Mouse (Mus musculus) right cerebral cortex, adult 2 months (tissue): ENCODE results near the gene Pbx1.

ENCODE experiments used
- DNase-seq, 2 experiments: peaks; one replicate each; pipeline ENCODE4 v3.0.0; 2021 to 2022; ENCODE audit warnings: low spot score in 2 of 2

Pbx1 gene

DNA sequence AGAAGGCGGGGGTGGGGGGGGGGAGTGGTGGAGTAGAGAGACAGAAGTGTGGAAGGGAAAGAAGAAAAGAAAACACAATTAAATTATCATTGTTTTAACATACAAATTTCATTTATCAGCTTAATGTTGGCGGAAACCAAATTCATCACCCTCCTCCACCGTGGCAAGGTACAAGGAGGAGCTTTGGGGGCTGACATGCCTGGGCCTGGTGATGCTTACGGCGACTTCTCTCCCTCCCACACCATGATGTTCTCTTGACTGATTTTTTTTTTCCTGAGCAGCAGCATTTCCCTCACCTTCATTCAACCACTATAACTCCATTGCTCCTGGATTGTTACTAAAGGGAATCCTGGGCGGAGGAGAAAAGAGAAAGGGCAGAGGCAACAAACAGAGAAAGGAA is 89.8 kb downstream of the Pbx1 start:
- DNase-seq: no peak

DNA sequence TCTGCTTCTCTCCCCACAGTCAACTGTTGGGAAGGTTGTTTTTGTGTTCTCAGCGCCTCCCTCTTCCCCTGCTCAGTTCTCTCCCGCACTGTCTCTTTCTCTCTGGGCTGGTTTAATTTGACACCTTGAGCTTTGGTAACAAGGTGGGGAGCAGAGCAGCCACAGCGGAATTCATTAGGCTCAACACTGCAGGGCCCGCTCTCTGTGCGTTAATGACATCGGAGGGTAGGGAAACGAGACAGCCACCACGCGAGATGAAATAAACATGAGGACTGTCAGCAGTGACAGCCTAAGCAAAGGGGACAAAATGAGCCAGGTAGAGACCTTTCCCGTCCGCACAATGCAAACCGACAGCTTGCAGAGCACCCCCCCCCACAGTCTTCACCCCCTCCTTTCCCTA is 90.2 kb downstream of the Pbx1 start:
- no peak for DNase-seq

DNA sequence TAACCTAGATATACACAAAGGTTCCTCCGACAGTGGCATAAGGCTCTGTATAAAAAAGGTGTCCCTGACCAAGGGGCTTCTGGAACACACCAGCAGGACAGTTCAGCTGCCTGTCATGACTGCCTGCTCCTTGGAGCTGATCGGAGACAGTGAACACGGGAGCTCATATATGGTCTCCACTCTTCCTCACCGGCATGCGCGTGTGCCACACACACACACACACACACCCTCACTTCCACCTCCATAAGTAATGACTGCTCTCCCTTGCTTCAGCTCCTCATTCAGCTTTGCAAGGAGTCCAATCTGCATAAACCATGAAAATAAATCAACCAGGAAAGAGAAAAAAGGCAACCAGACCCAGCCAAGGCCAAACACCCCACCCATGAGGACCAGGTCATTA is 90.7 kb downstream of the Pbx1 start:
- DNase-seq: no peak

- no peak for DNase-seq
These were observed 95.7 kb downstream of the Pbx1 start for GRCm38 (mm10) chr1:168336238-168336818.

DNA sequence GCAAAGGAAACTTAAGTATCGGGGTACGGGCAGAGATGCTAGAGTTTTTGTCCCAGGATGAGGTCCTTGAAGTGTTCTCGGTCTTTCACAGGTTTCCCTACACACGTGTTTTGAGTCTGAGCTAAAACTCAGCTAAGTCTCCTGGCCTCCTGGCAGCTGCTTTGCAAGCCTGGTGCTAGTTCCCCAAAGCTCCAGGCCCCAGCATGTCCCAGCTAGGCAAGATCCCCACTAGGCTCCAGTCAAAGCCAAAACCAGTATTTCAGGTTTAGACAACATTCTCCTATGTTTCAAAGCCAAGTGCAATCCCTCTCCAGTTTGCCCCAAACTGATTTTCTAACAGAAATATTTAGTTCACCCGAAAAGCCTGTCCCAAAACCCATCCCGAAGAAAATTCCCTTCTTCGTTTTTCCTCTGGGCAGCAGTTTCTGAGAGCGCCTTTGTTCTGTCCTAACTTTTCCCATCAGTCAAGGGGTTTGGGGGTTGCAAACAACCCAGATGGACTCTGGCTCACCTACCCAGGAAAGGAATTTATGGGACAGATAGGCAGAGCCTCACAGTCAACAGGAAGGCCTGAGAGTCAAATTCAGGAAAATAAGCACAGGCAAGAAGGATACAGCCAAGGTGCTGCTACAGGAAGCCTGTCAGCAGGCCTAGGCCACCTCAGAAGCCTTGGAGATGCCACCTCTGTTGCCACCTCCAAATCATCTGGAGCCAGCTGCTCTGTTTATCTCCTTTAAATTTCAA is 97.1 kb downstream of the Pbx1 start:
- no peak for DNase-seq

DNA sequence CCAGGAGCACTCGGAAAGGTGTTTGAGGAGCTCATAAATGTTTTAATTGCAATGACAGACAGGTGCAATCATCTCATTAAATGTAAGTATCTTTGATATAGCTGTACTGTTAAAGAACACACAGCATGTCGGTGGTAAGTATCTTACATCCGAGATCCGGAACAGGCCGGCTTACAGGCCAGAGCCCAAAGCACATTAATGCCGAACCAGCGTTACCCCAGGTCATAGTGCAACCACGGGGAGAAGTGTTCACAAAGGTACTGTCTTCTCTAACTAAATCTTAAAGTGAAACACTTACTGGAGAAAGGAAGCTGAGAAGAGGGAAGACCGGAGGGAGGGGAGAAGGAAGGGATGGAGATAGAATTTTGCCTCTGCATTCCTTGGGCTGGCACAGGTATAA is 100.0 kb downstream of the Pbx1 start:
- no peak for DNase-seq

GRCm38 (mm10) chr1:168328236-168328605 is 103.8 kb downstream of the Pbx1 start:
- peak; percentile 27 to 46 for DNase-seq

- no peak for DNase-seq
These were observed 104.5 kb downstream of the Pbx1 start for GRCm38 (mm10) chr1:168327405-168328235.

- DNase-seq: peak; percentile 36 to 50
These were observed 106.3 kb downstream of the Pbx1 start for GRCm38 (mm10) chr1:168325786-168326185.

GRCm38 (mm10) chr1:168324306-168325085 is 107.6 kb downstream of the Pbx1 start:
- DNase-seq: no peak

- no peak for DNase-seq
These were observed 108.5 kb downstream of the Pbx1 start for GRCm38 (mm10) chr1:168323436-168324108.

DNA sequence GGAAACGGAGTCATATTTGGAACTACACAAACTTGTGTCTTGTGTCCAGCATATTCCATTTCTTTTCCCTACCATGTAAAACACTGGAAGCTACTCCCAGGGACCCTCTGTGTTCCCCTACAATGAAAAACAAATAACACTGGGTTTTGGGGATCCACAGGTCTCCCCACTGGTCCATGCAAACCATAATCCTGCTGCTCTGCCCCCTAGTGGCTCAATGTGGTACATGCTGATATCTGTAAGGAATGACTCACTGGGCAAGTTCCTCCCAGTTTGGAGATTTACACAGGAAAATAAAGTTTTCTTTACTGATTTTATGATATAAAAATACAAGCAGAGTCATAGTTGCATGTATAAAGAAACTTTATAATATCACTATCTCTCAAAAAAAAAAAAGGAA is 109.2 kb downstream of the Pbx1 start:
- DNase-seq: peak; percentile 52 to 61

DNA sequence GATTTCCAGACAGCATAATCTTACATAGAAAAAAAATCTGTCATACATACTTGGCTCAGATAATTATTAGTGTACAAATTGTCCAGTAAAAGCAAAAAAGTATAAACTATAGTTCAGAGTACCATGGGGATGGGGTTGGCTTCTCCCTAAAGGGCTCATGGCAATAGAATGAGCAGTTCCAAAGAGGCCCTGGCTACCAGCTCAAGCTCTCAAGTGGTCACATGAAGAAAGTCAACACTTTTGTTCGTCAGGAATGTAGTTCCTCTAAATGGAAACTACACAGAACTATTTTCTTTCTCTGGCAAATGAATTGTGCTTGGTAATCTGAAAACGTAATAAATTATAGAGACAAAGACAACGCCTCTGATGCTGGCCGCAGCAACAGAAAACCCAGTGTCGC is 112.4 kb downstream of the Pbx1 start:
- no peak for DNase-seq

GRCm38 (mm10) chr1:168318899-168319469 is 113.1 kb downstream of the Pbx1 start:
- peak in 1 of 2 experiments; percentile 33 for DNase-seq

DNA sequence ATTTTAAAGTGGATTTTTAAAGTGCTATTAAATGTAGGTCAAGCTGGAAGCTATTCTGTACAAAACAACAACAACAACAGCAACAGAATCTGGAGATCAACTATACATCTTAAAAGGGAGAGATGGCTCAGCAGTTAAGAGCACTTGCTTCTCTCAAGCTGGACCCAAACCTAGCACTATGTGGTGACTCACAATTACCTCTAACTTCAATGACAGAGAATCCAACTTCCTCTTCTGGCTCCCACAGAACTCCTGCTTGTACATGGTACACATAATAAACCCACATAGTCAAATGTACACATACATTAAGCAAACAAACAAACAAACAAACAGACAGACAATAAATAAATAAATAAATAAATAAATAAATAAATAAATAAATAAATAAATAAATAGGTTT is 118.3 kb downstream of the Pbx1 start:
- DNase-seq: no peak

DNA sequence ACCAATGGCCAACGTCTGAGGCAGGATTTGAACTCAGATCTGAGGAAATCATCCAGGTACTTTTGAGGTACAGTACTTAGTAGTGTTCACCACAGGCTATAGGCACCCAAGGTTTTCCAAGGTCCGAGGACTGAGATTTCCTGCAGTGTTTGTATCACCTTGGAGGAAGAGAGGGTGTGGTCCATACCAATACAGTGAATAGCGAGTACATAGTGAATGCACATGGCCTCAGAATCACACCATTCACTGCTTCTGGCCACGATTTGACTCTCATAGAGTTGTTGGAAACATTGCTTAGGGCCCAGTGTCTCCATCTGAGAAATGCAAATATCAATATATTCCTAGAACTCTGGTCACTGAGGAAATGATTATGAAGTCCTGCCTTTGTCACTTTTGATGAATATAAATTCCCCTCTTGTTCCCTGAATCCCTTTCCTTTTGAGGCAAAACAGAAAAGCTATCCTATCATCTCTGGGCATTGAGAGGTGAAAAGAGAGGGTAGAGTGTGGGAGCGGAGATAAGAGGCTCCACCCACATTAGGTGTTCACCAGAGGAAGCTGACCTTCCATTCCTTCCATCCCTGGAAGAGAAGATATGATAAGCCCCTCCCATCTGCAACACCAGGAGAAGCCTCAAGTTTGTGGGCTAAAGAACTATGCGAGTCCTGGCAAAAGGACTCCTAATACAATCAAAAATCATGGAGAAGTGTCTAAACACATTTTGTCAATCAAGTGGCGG is 119.2 kb downstream of the Pbx1 start:
- DNase-seq: no peak

DNA sequence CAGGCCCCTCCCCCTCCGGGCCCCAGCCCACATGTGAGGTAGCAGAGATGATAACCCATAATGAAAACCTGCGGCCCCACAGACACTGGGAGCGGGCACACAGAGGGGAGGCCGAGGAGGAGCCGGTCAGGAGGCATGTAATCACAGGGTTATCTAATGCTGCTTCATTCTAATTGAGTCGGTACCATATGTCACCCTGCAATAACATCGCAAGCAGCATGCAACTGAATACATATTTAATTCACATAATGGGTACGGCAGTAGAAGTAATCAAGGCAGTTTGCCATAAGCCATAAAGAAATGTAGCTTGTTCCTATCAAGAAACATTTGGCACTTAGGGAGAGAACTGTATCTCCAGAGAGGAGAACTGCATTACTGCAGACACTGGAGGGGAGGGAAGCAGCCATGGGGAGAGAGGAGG is 123.0 kb downstream of the Pbx1 start:
- DNase-seq: no peak

DNA sequence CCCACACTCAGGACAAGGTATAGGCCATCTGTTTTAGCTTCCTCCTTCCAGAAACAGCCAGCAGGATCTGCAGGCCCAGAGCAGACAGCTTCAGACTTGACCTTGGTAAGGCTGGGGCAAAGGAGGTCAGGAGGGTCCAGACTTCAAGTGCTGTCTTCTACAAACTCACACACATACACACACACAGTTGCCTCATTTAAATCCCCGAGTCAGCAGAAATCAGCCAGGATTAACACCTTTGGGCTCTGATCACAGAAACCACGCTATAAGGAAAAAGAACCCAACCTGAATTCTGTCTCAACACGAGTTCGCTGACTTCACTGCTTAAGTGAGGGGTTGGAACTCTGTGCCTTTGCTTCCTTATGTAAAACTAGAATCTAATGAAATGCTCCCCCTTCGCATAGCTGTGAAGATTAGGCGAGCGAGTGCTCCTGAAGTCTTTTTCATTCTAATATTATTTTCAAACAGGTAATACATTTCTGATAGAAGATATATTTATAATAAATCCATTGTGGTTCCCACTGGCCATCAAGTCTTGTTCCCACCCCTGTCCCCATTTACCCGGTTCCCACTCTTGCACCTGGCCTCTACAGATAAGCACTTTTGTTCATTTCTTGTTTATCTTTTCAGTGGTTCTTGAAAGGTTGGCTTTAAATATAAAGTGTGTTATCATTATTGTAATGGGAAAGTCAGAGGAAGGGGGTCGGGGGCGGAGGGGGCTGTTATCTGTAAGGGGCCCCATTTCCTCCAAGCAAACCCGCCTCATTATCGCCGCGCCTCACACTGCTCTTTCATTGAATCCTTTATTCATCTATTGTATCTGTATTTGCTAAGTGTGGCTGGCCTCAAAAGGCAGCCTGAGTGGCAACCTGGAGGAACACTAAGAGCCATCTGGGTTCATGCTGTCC is 124.5 kb downstream of the Pbx1 start:
- no peak for DNase-seq

DNA sequence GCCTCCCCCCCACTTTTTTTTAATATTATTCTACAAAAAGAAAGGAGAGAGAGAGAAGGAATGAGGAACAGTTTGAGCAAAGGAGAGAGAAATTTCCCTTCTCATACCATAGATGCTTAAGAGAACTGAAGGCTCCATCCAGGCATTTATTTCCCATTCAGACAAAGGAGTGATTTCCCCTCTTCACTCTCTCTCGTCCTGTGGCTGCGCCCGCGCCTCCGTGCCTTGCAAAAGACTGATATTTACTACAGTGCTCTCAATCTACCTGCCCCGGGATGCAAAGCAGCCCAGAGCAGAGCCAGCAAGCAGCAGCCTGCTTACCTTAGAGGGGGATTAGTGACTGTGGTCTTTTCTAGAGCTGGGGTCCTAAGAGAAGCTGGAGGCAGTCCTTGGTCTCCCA is 131.6 kb downstream of the Pbx1 start:
- DNase-seq: no peak
